Mouse (Mus musculus): ENCODE measurements at regions not wholly inside any gene's neighbourhood (a gene's known extent, or its start where the extent isn't known, plus 50 kb on each side); places are given as distances from the start of the nearest gene placed in this dataset.
"Not testable (repeated sequence)": the region's sequence is repeated elsewhere in the genome, so short reads cannot be mapped to it uniquely, and the experiment has no call there.

DNA sequence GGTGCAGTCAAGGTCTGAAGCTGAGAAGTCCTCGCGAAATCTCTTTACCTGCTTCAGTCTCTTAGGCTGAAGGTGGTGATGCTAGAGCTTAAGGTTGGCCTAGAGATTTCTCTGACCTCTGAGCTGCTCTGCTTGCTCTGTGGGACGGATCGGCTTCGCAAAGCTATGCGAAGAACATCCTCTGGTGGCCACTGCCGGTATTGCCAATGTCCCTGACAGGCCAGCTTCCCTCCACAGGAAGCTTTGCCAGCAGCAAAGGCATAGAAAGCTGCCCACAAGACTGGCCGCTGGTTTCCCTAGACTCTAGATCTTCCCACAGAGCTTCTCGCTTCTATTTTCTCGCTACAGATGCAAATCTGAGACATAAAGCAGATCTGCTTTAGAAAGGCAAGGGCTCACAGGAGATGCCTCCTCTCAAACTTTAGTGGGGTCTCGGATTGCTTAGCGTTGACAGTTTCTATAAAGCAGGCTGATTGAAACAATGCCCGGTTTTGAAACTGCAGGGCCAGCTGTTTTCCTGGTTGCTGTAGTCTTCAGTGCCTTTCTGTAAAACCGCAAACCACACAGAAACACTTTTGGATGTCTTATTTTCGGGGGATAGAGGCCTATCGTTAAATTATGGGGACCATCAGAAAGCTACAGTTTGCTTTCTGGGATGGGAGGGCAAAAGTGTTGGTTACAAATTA lies 153.7 kb downstream of the Car8 start:
- intact Hi-C loops (cut with DNase I): no loop called here
- peak; percentile 88 for DNase-seq

DNA sequence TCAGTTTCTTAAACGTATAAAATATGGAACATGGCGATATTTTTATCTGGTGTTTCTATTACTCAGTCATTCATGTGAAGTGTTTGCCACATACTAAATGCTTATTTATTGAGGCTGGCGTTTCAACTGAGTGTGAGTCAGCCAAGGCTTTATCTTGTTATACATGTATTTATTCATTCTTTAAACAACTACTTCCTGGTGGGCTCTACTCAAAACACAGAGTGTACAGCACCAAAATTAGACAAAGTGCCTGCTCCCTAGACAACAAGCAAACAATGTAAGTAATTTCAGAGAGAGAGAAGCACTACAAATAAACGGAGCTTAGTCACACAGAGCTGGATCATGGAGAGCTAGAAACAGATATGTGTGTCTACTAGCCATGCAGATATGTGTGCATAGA lies 159.5 kb downstream of the Car8 start:
- no peak for DNase-seq
- intact Hi-C loops (cut with DNase I): no loop called here

DNA sequence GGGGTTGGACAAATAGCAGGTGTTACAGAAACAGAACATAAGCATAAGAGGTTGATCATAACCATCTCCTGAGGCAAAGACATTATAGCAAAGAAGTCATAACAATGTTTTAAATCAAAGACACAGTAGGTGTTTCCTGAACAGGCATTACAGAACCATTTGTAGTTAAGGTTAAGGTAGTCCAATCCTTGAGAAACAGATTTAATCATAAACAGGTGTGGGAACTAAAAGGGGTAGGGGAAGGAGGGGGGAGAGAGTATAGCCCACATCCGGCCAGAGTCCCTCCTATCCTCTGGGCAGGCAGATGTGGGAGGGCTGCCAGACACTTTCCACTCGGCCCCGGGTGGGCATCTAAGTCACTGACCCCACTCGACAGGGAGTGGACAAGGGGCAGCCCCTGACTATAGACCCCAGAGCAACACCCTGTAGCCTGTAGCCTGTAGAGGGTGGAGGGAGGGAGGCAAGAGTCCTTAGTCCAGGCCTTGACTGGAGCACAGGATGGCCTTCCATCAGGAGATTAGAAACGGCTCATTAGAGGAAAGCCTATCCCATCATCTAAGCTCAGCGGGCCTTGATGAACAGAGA lies 165.8 kb downstream of the Car8 start:
- intact Hi-C loops (cut with DNase I): no loop called here
- DNase-seq: no peak

DNA sequence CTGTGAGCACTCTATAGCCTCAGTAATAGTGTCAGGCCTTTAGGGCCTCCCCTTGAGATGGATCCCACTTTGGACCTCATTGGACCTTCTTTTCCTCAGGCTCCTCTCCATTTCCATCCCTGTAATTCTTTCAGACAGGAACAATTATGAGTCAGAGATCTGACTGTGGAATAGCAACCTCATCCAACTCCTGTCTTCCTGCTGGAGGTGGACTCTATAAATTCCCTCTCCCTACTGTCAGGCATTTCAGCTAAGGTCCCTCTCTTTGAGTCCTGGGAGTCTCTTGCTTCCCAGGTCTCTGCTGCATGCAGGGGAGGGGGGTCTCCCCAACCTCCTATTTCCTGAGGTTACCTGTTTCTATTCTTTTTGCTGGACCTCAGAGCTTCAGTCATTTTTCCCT lies 168.1 kb downstream of the Car8 start:
- DNase-seq; intact Hi-C loops (cut with DNase I): not testable (repeated sequence)

DNA sequence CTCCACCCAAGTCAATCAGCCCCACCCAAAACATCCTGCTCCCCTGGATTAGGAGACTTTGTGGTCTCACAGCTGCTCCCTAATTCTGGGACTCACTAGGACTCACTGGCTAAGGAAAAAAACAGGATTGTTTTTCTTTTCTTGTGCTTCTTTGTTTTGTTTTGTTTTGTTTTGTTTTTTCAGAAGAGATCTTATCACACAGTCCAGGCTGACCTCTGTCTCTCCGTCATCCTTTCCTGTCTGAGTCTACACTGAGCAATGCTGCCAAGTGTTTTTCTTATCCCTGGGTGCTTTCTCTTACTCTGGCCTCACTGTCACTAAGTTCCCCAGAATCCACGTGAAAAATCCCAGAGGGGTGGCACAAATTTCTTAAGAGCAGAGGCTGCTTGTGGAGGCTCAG lies 170.8 kb downstream of the Car8 start:
- DNase-seq: no peak
- intact Hi-C loops (cut with DNase I): no loop called here

DNA sequence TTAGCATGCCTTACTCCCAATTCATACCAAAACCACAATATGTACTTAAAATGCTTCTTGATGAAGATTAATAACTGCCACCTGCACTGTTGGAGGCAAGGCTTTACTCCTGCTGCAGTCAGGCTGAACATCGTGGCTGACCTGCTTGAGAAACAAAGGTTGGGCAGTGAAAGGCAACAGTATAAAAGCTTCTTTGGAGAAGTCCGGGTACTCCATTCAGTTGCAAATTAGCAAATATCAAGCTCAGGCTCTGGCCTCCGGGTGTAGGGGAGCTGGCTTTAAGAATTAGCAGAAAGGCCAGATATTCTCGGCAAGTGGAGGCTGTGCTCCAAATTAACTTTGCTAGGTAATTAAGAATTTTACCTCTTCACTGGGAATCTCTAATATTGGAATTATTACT lies 197.1 kb downstream of the Car8 start:
- intact Hi-C loops (cut with DNase I): no loop called here

DNA sequence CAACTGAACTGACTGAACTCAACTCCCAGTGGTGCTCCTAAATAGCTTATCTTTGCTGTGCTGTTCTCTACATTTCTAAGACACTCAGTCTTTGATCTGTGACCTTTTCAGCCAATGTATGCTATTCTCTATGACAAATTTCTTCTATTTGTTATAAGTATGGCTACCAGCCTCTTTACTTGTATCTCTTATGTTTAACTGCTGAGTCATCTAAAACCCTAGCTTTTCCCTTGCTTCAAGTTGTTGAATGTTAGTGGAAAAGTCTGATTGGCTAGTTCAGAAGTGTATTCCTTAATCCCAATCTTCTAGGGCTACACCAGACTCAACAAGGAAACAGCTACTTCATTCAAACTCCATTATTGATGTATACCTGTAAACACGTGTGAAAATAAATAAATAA lies 201.0 kb downstream of the Car8 start:
- intact Hi-C loops (cut with DNase I): no loop called here
- DNase-seq: no peak

More for the DNA sequence above, 197.1 kb downstream of the Car8 start:
- DNase-seq: no peak

DNA sequence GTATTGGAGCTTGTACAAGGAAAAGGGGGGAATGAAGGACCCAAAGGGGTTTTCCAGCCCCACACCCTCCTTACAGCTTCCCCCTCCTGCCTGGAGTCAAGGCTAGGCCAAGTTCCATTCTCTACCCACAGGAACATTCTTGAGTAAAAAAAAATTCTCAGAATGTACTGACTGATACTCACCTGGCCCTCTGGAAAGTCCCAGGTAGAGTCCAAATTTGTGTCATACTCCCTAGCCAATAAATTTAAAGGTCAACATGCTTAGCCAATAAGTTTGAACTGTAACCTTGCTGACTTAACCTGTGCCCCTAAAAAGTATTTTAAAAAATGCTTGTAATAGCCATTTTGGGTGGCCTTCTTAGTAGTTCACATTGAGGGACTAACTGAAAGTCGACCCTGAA lies 205.4 kb downstream of the Car8 start:
- DNase-seq; intact Hi-C loops (cut with DNase I): not testable (repeated sequence)

DNA sequence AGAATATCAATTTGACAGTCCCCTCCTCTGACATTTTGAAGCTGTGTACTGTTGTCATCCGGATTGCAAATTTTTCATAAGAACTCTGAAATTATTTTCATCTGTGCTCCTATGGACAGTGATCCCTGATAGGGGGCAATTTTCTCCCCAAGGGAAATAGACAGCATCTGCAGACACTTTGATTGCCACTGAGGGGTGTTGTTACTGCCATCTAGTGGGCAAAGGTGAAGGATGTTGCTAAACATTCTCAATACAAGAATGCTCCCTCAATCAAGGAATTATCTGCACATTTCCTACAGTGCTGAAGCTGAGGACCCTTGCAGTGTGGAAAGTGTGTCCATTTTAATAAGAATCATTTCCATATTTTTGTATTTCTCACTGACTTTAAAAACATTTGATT lies 233.7 kb downstream of the Car8 start:
- intact Hi-C loops (cut with DNase I): loop anchor here (2.0 kb wide), 1 partner anchor 1442 kb away; no protein-coding TSS in a partner anchor
- DNase-seq: peak; percentile 38

DNA sequence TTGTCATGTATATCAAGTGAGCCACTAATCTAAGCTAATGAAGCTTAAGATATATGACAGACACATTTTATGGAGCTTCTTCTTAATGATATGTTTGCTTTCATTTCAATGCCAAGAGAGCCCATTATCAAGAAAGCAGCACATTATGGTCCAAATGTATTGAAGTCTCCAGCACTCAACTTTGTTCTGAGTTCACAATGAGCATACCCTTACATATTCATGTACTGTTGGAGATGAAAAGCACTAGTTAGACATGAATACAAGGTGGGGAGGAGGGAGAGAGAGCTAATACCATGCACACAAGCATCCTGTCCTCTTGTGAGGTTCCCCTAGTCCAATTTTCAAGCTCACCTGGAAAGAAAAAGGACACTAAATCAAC lies 241.3 kb downstream of the Car8 start:
- DNase-seq: no peak
- intact Hi-C loops (cut with DNase I): no loop called here

DNA sequence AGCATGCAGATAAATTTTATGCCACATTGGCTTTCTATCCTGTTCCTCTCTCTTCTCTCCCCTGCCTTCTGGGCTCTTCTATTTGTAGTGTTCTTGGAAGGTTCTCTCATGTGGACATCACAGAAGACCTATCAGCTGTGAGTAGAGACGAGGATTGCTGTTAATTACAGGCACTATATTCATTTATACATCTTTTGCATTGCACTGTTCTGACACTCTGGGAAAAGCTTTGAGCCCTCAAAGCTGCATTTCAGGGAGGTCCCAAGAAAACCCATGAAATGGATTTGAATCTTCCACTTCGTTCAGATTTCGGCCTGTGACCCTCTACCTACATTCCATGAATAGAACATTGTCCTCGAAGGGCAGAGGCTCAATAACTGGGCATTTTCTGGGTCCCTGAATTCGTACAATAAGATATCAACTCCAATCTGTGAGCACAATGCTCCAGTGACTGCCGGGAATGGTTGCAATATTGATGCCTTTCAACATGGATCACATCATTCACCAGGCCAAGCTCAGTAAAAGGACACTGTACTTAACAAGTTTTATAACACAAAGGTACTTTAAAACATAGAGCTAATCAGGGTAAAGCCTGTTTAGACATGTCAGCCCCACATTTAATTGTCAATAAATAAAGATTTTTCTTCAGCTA lies 241.8 kb downstream of the Car8 start:
- intact Hi-C loops (cut with DNase I): no loop called here

DNA sequence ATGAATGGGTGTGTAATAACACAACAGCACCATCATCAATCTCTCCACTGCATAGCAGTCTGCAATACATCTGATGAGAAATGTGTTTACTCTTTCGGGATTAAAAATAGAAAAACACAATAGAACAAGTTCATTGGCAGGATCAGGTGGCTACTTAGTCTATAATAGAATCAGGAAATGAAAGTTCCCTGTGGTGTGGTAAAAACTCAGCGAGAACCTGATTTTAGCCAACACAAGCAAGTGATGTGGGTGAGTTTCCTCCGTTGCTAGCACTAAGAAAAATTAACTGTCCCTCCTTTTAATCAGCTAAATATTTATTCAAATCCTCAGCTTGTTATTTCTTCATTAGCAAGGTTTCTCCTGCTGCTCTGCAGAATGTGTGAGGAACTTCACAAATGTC lies 245.9 kb downstream of the Car8 start:
- intact Hi-C loops (cut with DNase I): no loop called here
- DNase-seq: no peak

More for the DNA sequence above, 241.8 kb downstream of the Car8 start:
- no peak for DNase-seq

DNA sequence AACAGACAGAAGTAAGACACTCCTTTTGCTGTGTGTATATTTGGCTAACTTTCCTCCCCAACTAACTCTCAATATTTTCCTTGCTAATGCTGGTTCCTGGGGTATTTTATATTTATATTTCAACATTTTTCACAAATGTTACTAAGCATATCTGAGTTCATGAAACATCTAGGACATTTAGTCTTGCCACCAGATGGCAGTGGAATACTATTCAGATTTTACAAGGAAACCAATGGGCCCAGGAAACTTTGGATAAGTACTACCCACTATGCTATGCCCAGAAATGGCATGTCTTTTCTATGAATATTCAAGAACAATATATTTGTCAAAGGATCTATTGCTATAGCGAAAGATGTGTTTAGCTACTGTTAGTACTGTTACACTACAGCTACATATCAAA lies 251.1 kb downstream of the Car8 start:
- no peak for DNase-seq
- intact Hi-C loops (cut with DNase I): loop anchor here (5.0 kb wide), 1 partner anchor 380 kb away; no protein-coding TSS in a partner anchor

DNA sequence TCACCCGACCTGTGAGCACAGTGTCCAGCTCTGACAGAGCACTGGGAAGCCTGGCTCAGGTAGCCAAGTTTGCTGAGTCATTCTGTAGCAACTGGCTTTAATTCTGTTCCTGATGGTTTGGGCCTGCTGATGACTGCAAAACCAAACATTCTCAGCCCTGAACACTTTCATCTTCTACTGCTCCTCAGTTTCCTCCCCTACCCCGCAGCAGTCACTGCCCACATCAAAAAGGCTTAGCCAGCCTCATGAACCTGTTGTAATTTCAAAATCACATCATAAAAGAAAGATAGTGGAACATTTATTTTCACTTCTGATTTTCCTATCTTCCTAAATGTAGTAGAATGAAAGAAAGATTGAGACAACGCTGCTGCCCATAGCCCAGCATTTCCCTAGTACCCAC lies 251.5 kb downstream of the Car8 start:
- intact Hi-C loops (cut with DNase I): loop anchor here (5.0 kb wide), 1 partner anchor 380 kb away; no protein-coding TSS in a partner anchor
- no peak for DNase-seq

DNA sequence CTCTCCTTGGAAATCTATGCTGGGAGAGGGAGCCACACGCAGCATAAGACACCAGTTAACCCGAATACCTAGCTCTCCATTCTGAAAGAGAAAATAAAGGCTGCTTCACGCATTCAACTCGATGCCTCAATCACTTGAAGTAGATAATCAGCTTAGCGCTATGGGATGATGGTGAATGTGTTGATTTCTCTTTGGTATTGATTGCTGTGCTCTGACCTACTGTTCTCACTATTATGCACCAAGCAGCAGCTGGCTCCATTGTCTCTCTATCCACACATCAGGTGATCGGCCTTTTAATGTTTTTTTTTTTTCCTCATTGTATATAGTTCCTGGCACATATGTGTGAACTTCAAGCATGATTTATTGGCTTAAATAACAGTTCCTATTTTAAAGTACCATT lies 254.0 kb downstream of the Car8 start:
- intact Hi-C loops (cut with DNase I): loop anchor here (5.0 kb wide), 1 partner anchor 382 kb away; no protein-coding TSS in a partner anchor
- DNase-seq: no peak

DNA sequence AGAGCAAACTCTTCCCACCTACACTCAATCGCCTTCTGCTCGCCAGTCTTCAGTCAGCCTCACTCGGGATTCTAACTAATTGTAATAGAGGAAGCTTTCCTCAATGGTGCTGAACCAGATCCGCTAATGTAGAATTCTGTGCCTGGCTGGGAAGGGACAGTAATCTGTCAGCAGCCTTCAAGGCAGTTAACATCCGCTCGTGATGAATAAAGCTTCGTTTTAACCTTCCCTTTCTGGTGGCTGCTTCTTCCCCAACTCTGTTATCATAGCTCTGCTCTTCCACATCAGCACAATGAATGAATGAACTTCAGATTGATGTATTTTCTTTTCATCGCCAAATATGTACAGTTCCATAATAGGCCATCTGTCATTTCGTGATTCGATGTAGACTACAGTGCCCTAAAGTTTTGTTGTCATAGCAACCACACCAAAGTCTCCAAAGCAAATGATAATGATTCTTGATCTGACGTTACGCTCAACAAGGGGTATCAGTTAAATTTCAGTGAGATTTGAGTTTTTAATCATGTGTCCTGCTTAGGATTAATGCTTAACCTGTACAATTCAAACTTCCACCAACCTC lies 259.0 kb downstream of the Car8 start:
- intact Hi-C loops (cut with DNase I): no loop called here
- DNase-seq: no peak

DNA sequence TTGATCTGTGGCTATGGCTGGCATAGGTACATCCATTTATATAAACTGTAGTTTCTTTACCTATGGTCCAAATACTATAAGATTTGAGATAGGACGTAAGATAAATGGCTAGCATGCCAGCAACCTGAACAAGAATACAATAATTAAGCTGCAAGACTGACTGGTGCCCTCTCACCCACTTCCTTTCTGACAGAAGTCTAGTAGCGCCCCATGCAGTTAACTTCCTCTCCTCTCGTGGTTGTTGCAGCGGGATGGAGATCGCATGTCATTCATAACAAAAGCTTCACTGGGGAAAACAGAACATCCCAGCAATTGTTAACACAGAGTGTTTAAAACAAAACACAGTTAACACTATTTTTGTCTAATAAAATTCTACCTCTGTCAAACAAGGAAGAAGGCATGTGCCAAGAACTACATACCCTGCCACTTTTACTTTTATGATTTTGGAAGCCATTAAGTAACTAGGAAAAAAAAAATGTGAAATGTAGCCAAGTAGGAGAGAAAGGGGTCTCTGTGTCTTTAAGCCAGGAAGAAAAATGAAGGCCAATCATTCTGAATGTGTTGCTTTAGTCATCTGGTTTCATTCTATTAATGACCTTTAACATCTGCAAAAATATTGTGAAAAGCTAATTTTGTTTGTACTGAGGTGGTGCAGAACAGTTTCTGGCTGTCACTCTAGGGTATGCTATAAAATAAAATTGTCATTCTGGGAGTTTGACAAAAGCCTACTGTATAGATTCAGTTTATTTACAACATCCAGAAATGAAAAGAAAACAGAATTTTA lies 261.0 kb downstream of the Car8 start:
- no peak for DNase-seq
- intact Hi-C loops (cut with DNase I): no loop called here

DNA sequence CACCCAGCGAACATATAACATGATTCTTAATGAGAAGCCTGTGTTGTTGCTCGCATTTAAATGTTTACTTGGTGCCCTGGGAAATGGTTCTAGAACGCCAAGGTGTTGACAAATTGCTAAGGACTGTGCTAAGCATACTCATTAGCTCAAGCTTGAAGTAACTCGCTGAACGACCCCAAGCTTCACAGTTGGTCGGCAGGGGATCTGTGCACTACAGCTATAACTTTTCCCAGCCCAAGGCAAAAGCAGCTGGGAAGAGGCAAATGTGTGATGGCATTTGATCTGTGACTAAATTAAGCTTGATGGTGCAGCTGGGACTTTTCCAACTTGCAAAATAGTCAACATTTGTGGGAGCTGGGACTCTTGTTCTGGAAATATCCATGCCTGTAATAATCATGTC lies 268.6 kb downstream of the Car8 start:
- intact Hi-C loops (cut with DNase I): no loop called here
- no peak for DNase-seq

DNA sequence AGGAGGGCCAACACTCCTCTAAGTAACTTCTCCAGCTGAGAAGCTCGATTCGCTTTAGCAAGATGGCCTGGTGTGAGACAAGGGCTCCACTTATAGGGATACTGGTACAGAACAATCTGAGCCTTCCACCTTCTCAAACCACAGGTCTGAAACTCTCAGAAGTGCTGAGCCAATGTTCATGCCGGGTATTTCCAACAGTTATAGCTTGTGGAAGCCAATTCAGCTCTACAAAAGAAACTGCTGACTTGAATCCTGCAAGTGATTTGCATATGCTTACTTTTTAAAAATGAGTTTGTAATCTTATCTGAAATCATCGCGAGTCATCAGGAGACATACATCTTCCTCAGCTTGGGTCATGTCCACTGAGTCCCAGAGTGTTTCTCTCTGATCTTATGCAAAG lies 273.2 kb downstream of the Car8 start:
- no peak for DNase-seq
- intact Hi-C loops (cut with DNase I): no loop called here

DNA sequence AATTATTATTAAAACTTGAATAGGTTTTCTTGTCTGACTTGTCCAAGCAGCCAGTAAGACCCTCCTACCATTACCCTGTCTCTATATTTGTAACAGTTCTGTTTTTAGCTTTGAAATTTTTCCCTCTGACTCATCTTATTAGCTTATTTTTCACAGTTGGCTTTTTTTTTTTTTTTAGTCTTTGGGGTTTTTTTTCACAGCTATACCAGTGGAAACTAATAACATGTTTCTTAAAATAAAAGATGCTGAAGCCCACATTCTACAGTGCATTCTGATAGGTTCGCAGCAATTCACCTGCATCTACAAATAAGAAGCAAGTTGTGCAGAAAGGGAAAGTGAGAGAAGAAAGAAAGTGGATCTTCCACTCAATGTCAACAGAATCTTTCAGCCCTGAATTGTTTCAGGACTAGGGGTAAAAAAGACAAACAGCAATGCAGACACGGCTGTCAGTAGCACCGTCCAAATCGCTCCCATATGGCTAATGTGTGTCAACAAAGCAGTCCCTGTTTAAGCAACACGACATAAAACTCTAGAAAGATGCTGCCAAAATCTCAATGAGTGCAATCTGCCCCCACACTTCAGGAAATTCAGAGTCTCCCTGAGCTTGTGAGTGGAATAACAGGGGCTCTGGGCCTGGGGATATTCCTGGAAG lies 277.2 kb downstream of the Car8 start:
- intact Hi-C loops (cut with DNase I): no loop called here
- no peak for DNase-seq

DNA sequence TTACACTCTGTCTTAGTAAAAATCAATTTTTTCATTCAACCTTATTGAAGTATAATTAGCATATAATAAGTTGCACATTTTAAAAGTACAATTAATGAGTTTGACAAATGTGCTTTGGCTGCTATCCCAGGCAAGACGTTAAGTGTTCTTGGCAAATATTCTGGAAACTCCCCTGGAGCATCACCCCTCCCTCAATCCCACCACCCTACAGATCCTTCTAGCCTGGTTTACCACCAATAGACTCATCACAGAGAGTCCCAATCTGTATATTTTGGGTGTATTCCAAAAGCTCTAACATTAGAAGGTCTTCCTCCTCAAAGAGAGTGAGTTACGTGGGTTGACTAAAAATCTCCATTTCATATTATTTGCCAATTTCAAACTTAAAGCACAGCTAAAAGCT lies 278.5 kb downstream of the Car8 start:
- intact Hi-C loops (cut with DNase I): no loop called here
- DNase-seq: no peak

All from left cerebral cortex, postnatal 4 days (tissue).